Comparison of ENCODE assay signal across 8 mouse cellular contexts in genomic region chr2:91923415-91924337, GRCm38 (mm10). TPM values are rescaled to one million over a fixed set of nuclear protein-coding genes. Genes with fewer than 3 reads are reported as not detected.
A peak's percentile ranks its signal among the peaks of the same experiment; 100 is the strongest.
DNase-seq lines count a peak whose midpoint lies in the region; ATAC-seq and TF ChIP-seq lines count a peak whose summit lies in the region.

No protein-coding gene starts in this region.

- no peaks in the 10 kb centered on the region for H3K9me3 ChIP-seq in forebrain, embryonic 15.5 days
- no peaks in the 10 kb centered on the region for H3K9me3 ChIP-seq in hindbrain, postnatal 0 days (ENCODE audit: low read length)
- no peaks in the 10 kb centered on the region for H3K9me3 ChIP-seq in limb, embryonic 15.5 days
- H3K9me3 ChIP-seq in midbrain, embryonic 15.5 days = no peaks in the 10 kb centered on the region

- WGBS in spleen, adult 2 months = 4% methylated on average over 54 of the region's 54 CpGs
- 5% methylated on average over 54 of the region's 54 CpGs for WGBS in forebrain, embryonic 15.5 days
- WGBS in hindbrain, postnatal 0 days = 3% methylated on average over 54 of the region's 54 CpGs
- WGBS in limb, embryonic 15.5 days = 4% methylated on average over 54 of the region's 54 CpGs
- 2% methylated on average over 54 of the region's 54 CpGs for WGBS in midbrain, embryonic 15.5 days

- TF ChIP-seq POLR2A in spleen, adult 2 months (IDR thresholded peaks at IDR 0.05; ENCODE audit: low read depth, low read length) = no peak
- TF ChIP-seq POLR2A in brain, embryonic 14.5 days (IDR thresholded peaks at IDR 0.05; ENCODE audit: borderline replicate concordance, extremely low read depth, insufficient read depth, insufficient read length, poor library complexity, severe bottlenecking) = no peak

- peak overlapping the region; percentile 38; the same call in 1 of the 2 replicates for H3K4me3 ChIP-seq in spleen, adult 2 months (ENCODE audit: extremely low read depth, insufficient read depth, insufficient read length)
- H3K4me3 ChIP-seq in forebrain, embryonic 15.5 days = peak overlapping the region; percentile 64
- H3K4me3 ChIP-seq in hindbrain, postnatal 0 days (ENCODE audit: low read length) = peak overlapping the region; percentile 30
- peak overlapping the region; percentile 56 for H3K4me3 ChIP-seq in limb, embryonic 15.5 days
- H3K4me3 ChIP-seq in midbrain, embryonic 15.5 days = peak overlapping the region; percentile 24

- H3K27ac ChIP-seq in spleen, adult 2 months (ENCODE audit: insufficient read depth, low read length) = no peak overlapping the region
- no peak overlapping the region for H3K27ac ChIP-seq in forebrain, embryonic 15.5 days (replicated peaks)
- H3K27ac ChIP-seq in hindbrain, postnatal 0 days = no peak overlapping the region
- H3K27ac ChIP-seq in limb, embryonic 15.5 days = no peak overlapping the region
- no peak overlapping the region for H3K27ac ChIP-seq in midbrain, embryonic 15.5 days

- peaks cover 16% of the 10 kb centered on the region for H3K27me3 ChIP-seq in spleen, adult 2 months (ENCODE audit: control insufficient read depth, insufficient read depth, low read length)
- peaks cover 38% of the 10 kb centered on the region for H3K27me3 ChIP-seq in forebrain, embryonic 15.5 days
- H3K27me3 ChIP-seq in hindbrain, postnatal 0 days (ENCODE audit: insufficient read depth, low read length) = peaks cover 13% of the 10 kb centered on the region; the same call in 1 of the 2 replicates
- peaks cover 54% of the 10 kb centered on the region for H3K27me3 ChIP-seq in limb, embryonic 15.5 days
- H3K27me3 ChIP-seq in midbrain, embryonic 15.5 days (replicated peaks) = peaks cover 56% of the 10 kb centered on the region

- peak overlapping the region; percentile 29 for H3K9ac ChIP-seq in forebrain, embryonic 15.5 days (replicated peaks)
- H3K9ac ChIP-seq in hindbrain, postnatal 0 days (replicated peaks; ENCODE audit: low read length) = no peak overlapping the region
- H3K9ac ChIP-seq in limb, embryonic 15.5 days = no peak overlapping the region; the same call in 1 of the 2 replicates
- no peak overlapping the region for H3K9ac ChIP-seq in midbrain, embryonic 15.5 days

- DNase-seq in spleen, adult 2 months (ENCODE audit: low read depth in 1 of 2, low spot score in 2 of 2) = peak; percentile 41 to 62
- no peak for DNase-seq in spleen, adult 12 weeks (ENCODE audit: low spot score)
- peak; percentile 84 for DNase-seq in brain, embryonic 14.5 days (ENCODE audit: low read depth)
- DNase-seq in hindbrain, postnatal 0 days (ENCODE audit: low spot score) = peak; percentile 90
- peak; percentile 78 for DNase-seq in thymus, postnatal 14 days

- ATAC-seq in forebrain, embryonic 15.5 days (replicated peaks) = no peak
- peak; percentile 38 for ATAC-seq in hindbrain, postnatal 0 days
- ATAC-seq in limb, embryonic 15.5 days (ENCODE audit: insufficient number of reproducible peaks, low FRiP score, low TSS enrichment, low read depth) = no peak
- ATAC-seq in midbrain, embryonic 15.5 days (replicated peaks) = no peak

- H3K4me1 ChIP-seq in spleen, adult 2 months (ENCODE audit: control insufficient read depth, insufficient read depth, insufficient read length) = peaks cover 23% of the 10 kb centered on the region; the same call in 1 of the 2 replicates
- peaks cover 35% of the 10 kb centered on the region for H3K4me1 ChIP-seq in forebrain, embryonic 15.5 days
- H3K4me1 ChIP-seq in hindbrain, postnatal 0 days (ENCODE audit: insufficient read depth, low read length) = peaks cover 5% of the 10 kb centered on the region; the same call in 1 of the 2 replicates
- peaks cover 44% of the 10 kb centered on the region for H3K4me1 ChIP-seq in limb, embryonic 15.5 days
- peaks cover 27% of the 10 kb centered on the region for H3K4me1 ChIP-seq in midbrain, embryonic 15.5 days

- peak; percentile 84; the same call in 1 of the 2 replicates for TF ChIP-seq CTCF in spleen, adult 2 months (IDR thresholded peaks at IDR 0.05; ENCODE audit: extremely low read depth, insufficient read depth, insufficient read length, insufficient replicate concordance)
- peak; percentile 80 for TF ChIP-seq CTCF in brain, embryonic 14.5 days (IDR thresholded peaks at IDR 0.05; ENCODE audit: borderline replicate concordance, extremely low read depth, insufficient read depth, insufficient read length)
- peak; percentile 85 for TF ChIP-seq CTCF in hindbrain, postnatal 0 days (IDR thresholded peaks at IDR 0.05; ENCODE audit: low read depth)

- H3K4me2 ChIP-seq in forebrain, embryonic 15.5 days (replicated peaks) = peak overlapping the region; percentile 73
- H3K4me2 ChIP-seq in hindbrain, postnatal 0 days (ENCODE audit: low read depth, low read length) = peak overlapping the region; percentile 88
- peak overlapping the region; percentile 98 for H3K4me2 ChIP-seq in limb, embryonic 15.5 days
- peak overlapping the region; percentile 95 for H3K4me2 ChIP-seq in midbrain, embryonic 15.5 days

- H3K36me3 ChIP-seq in spleen, adult 2 months (ENCODE audit: control insufficient read depth, insufficient read depth, low read length) = no peaks in the 10 kb centered on the region
- H3K36me3 ChIP-seq in forebrain, embryonic 15.5 days = no peaks in the 10 kb centered on the region
- H3K36me3 ChIP-seq in hindbrain, postnatal 0 days (ENCODE audit: insufficient read depth, low read length) = no peaks in the 10 kb centered on the region; the same call in 1 of the 2 replicates
- peaks cover 4% of the 10 kb centered on the region for H3K36me3 ChIP-seq in limb, embryonic 15.5 days
- peaks cover 8% of the 10 kb centered on the region; the same call in 1 of the 2 replicates for H3K36me3 ChIP-seq in midbrain, embryonic 15.5 days (replicated peaks)

RNA-seq across cellular contexts. Expression of gene Chrm4, which starts 3.4 kb away (rescaled TPM):
- polyA plus RNA-seq in spleen, adult 2 months (2012; rRNA removed) = 0.39 and 0.45 TPM in 2 replicates
- polyA plus RNA-seq in brain, embryonic 14.5 days (2012; rRNA removed) = 2.0 and 2.5 TPM in 2 replicates
- polyA plus RNA-seq in forebrain, embryonic 15.5 days (2015; fragmentation: Nextera tagmentation; extraction: Ambion mirVana) = 1.5 and 1.8 TPM in 2 replicates
- 3.3 and 4.4 TPM in 2 replicates for total RNA-seq in hindbrain, postnatal 0 days (2014; rRNA removed)
- 0.75 and 0.93 TPM in 2 replicates for polyA plus RNA-seq in hindbrain, postnatal 0 days (2015; fragmentation: Nextera tagmentation; extraction: Ambion mirVana)
- polyA plus RNA-seq in limb, embryonic 15.5 days (2015; fragmentation: Nextera tagmentation; extraction: Ambion mirVana) = 0.20 and 0.29 TPM in 2 replicates
- 0.57 and 0.66 TPM in 2 replicates for polyA plus RNA-seq in midbrain, embryonic 15.5 days (2015; fragmentation: Nextera tagmentation; extraction: Ambion mirVana)

RNA-seq across cellular contexts. Expression of gene Mdk, which starts 8.4 kb away (rescaled TPM):
- 2.7 and 3.1 TPM in 2 replicates for polyA plus RNA-seq in spleen, adult 2 months (2012; rRNA removed)
- polyA plus RNA-seq in brain, embryonic 14.5 days (2012; rRNA removed) = 198 and 297 TPM in 2 replicates
- 347 and 357 TPM in 2 replicates for polyA plus RNA-seq in forebrain, embryonic 15.5 days (2015; fragmentation: Nextera tagmentation; extraction: Ambion mirVana)
- total RNA-seq in hindbrain, postnatal 0 days (2014; rRNA removed) = 54.9 and 78.4 TPM in 2 replicates
- 167 and 171 TPM in 2 replicates for polyA plus RNA-seq in hindbrain, postnatal 0 days (2015; fragmentation: Nextera tagmentation; extraction: Ambion mirVana)
- polyA plus RNA-seq in limb, embryonic 15.5 days (2015; fragmentation: Nextera tagmentation; extraction: Ambion mirVana) = 899 and 1,046 TPM in 2 replicates
- 132 and 158 TPM in 2 replicates for polyA plus RNA-seq in midbrain, embryonic 15.5 days (2015; fragmentation: Nextera tagmentation; extraction: Ambion mirVana)

RNA-seq across cellular contexts. Expression of gene Gm9821, which starts 21.8 kb away (rescaled TPM):
- not detected in 2 replicates for polyA plus RNA-seq in spleen, adult 2 months (2012; rRNA removed)
- not detected in 2 replicates for polyA plus RNA-seq in brain, embryonic 14.5 days (2012; rRNA removed)
- polyA plus RNA-seq in forebrain, embryonic 15.5 days (2015; fragmentation: Nextera tagmentation; extraction: Ambion mirVana) = 0.15 and 0.32 TPM in 2 replicates
- total RNA-seq in hindbrain, postnatal 0 days (2014; rRNA removed) = not detected in 2 replicates
- 0.08 TPM in 1 of 2 replicates, not detected in the other for polyA plus RNA-seq in hindbrain, postnatal 0 days (2015; fragmentation: Nextera tagmentation; extraction: Ambion mirVana)
- polyA plus RNA-seq in limb, embryonic 15.5 days (2015; fragmentation: Nextera tagmentation; extraction: Ambion mirVana) = 0.45 TPM in 2 replicates
- polyA plus RNA-seq in midbrain, embryonic 15.5 days (2015; fragmentation: Nextera tagmentation; extraction: Ambion mirVana) = 0.20 and 0.31 TPM in 2 replicates

RNA-seq across cellular contexts. Expression of gene Dgkz, which starts 52.0 kb away (rescaled TPM):
- 279 and 335 TPM in 2 replicates for polyA plus RNA-seq in spleen, adult 2 months (2012; rRNA removed)
- polyA plus RNA-seq in brain, embryonic 14.5 days (2012; rRNA removed) = 89.7 and 102 TPM in 2 replicates
- polyA plus RNA-seq in forebrain, embryonic 15.5 days (2015; fragmentation: Nextera tagmentation; extraction: Ambion mirVana) = 27.6 and 28.2 TPM in 2 replicates
- total RNA-seq in hindbrain, postnatal 0 days (2014; rRNA removed) = 150 and 163 TPM in 2 replicates
- polyA plus RNA-seq in hindbrain, postnatal 0 days (2015; fragmentation: Nextera tagmentation; extraction: Ambion mirVana) = 40.7 and 41.2 TPM in 2 replicates
- polyA plus RNA-seq in limb, embryonic 15.5 days (2015; fragmentation: Nextera tagmentation; extraction: Ambion mirVana) = 30.9 and 35.9 TPM in 2 replicates
- 32.2 and 36.1 TPM in 2 replicates for polyA plus RNA-seq in midbrain, embryonic 15.5 days (2015; fragmentation: Nextera tagmentation; extraction: Ambion mirVana)

Comparison
In these comparisons a context has a peak if more than half of its experiments do, and no peak if none do; other contexts are left out.
1. RNA of gene Mdk, which starts 8.4 kb away (polyA plus RNA-seq): 899 to 1,046 TPM in limb, embryonic 15.5 days, 347 to 357 TPM in forebrain, embryonic 15.5 days, 198 to 297 TPM in brain, embryonic 14.5 days, 167 to 171 TPM in hindbrain, postnatal 0 days and 132 to 158 TPM in midbrain, embryonic 15.5 days; 2.7 to 3.1 TPM in spleen, adult 2 months; every median in the first group is over 10 times any median in the second.
2. Peak in every context shown above with its lines, with median percentiles within 50 percentile points of each other: H3K4me3 ChIP-seq, CTCF ChIP-seq and H3K4me2 ChIP-seq.